Mouse (Mus musculus) C2C12 (cell line): ENCODE data around the gene Tmem265. TPM values are rescaled to one million over a fixed set of nuclear protein-coding genes. Genes with fewer than 3 reads are reported as not detected.

ENCODE experiments used
- H3K27me3 ChIP-seq: one replicate; pipeline ENCODE4 v1.6.1; 2011; ENCODE audit not compliant: control insufficient read depth, insufficient read depth, insufficient read length
- H3K36me3 ChIP-seq: one replicate; pipeline ENCODE4 v1.6.1; 2011; ENCODE audit not compliant: control insufficient read depth, insufficient read depth
- H3K4me3 ChIP-seq: one replicate; pipeline ENCODE4 v1.5.1; 2011; ENCODE audit warnings: mild to moderate bottlenecking, control low read depth; ENCODE audit not compliant: poor library complexity, insufficient read depth, severe bottlenecking
- H3K79me2 ChIP-seq: one replicate; pipeline ENCODE4 v1.6.1; 2011; ENCODE audit not compliant: control insufficient read depth, insufficient read depth
- H3K79me3 ChIP-seq: one replicate; pipeline ENCODE4 v1.6.1; 2011; ENCODE audit warnings: low read depth, control low read depth
- H3ac ChIP-seq: one replicate; pipeline ENCODE3; 2011; ENCODE audit warnings: low read depth; ENCODE audit not compliant: control insufficient read depth, insufficient read length
- CEBPB ChIP-seq: IDR thresholded peaks from one replicate; pipeline ENCODE4 v1.6.1; 2011; ENCODE audit warnings: low read depth, mild to moderate bottlenecking, control low read depth, moderate library complexity
- CTCF ChIP-seq: IDR thresholded peaks from one replicate; pipeline ENCODE4 v1.5.1; 2011; ENCODE audit not compliant: control insufficient read depth, insufficient read depth, insufficient read length
- FOSL1 ChIP-seq: IDR thresholded peaks from one replicate; pipeline ENCODE4 v1.8.0; 2011; ENCODE audit warnings: mild to moderate bottlenecking, low read length; ENCODE audit not compliant: poor library complexity, insufficient read depth, severe bottlenecking
- MAX ChIP-seq: IDR thresholded peaks from one replicate; pipeline ENCODE4 v1.6.1; 2011; ENCODE audit warnings: mild to moderate bottlenecking, control low read depth
- MYOD1 ChIP-seq: IDR thresholded peaks from one replicate; pipeline ENCODE4 v1.6.1; 2011; ENCODE audit warnings: low read depth; ENCODE audit not compliant: control insufficient read depth, insufficient read length
- MYOG ChIP-seq: IDR thresholded peaks from one replicate; pipeline ENCODE4 v1.6.1; 2011; ENCODE audit not compliant: control insufficient read depth, insufficient read length; ENCODE audit errors: extremely low read depth
- USF1 ChIP-seq: IDR thresholded peaks from one replicate; pipeline ENCODE4 v1.6.1; 2011; ENCODE audit warnings: low read depth, mild to moderate bottlenecking, control low read depth, moderate library complexity
- polyA plus RNA-seq: library from polyadenylated mRNA; unstranded; fragments of >200 nt; fragmentation: generic; extraction: Trizol; gene quantifications from one replicate; pipeline ENCODE4 v1.2.1, GENCODE M21; 2012; ENCODE audit warnings: missing spikeins

Tmem265 gene
- polyA plus RNA-seq, 1 experiment: not detected

- H3K79me3 ChIP-seq: peaks cover 11% of the 10 kb centered on the region
- no peaks in the 10 kb centered on the region for H3K27me3 ChIP-seq
- peaks cover 12% of the 10 kb centered on the region for H3K79me2 ChIP-seq
- TF ChIP-seq FOSL1: no peak
- no peak for TF ChIP-seq USF1
- no peak for TF ChIP-seq MYOD1
- TF ChIP-seq MAX: no peak
- no peak for TF ChIP-seq CEBPB
- TF ChIP-seq CTCF: no peak
- no peak for TF ChIP-seq MYOG
- peaks cover 73% of the 10 kb centered on the region for H3K36me3 ChIP-seq
- H3ac ChIP-seq: no peak overlapping the region
- H3K4me3 ChIP-seq: no peak overlapping the region
Measured at GRCm38 (mm10) chr7:127592575-127592974, 31.4 kb downstream of the Tmem265 start.

DNA sequence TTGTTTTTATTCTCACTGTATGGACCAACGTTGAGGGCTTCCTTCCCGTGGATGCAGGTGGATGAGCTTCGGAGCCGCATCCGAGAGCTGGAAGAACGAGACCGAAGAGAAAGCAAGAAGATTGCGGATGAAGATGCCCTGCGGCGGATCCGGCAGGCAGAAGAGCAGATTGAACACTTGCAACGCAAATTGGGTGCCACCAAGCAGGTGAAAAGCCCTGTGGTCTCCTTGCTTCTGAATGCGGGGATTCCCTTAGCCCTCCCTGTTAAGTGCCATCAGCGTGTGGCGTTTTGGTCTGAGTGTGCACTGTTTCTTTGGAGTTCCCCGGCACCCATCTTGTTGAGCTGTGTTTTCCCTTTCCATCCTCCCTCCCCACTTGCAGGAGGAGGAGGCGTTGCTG lies 35.6 kb downstream of the Tmem265 start:
- no peaks in the 10 kb centered on the region for H3K27me3 ChIP-seq
- H3ac ChIP-seq: no peak overlapping the region
- TF ChIP-seq MYOG (no peak), CTCF (no peak), CEBPB (no peak), USF1 (no peak), MAX (no peak), MYOD1 (no peak), FOSL1 (no peak)
- no peaks in the 10 kb centered on the region for H3K79me3 ChIP-seq
- no peaks in the 10 kb centered on the region for H3K79me2 ChIP-seq
- no peak overlapping the region for H3K4me3 ChIP-seq
- peaks cover 75% of the 10 kb centered on the region for H3K36me3 ChIP-seq

DNA sequence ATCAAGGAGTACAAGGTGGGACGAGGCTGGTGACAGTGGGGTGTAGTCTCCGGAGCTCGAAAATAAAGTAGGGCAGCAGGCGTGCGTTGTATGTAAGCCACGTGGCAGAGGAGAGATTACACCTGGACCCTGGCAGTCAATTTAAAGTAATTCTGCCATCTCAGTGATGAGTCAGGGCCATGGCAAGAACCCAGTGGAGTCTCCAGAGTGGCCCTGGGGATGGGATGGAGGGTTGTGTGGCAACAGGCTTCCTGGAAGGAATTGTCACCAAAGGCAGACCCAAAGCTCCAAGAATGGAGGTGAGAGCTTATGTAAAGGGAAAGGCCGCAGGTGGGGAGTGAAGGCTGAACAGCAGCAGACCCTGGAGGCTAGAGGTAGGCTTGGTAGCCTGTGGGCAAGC lies 39.4 kb downstream of the Tmem265 start:
- no peak overlapping the region for H3K4me3 ChIP-seq
- H3K36me3 ChIP-seq: peaks cover 51% of the 10 kb centered on the region
- no peak for TF ChIP-seq MYOG
- TF ChIP-seq MAX: no peak
- TF ChIP-seq MYOD1: no peak
- no peak for TF ChIP-seq FOSL1
- TF ChIP-seq CEBPB: no peak
- no peak for TF ChIP-seq CTCF
- TF ChIP-seq USF1: no peak
- no peak overlapping the region for H3ac ChIP-seq
- H3K27me3 ChIP-seq: no peaks in the 10 kb centered on the region
- no peaks in the 10 kb centered on the region for H3K79me2 ChIP-seq
- no peaks in the 10 kb centered on the region for H3K79me3 ChIP-seq

- no peak overlapping the region for H3K4me3 ChIP-seq
- TF ChIP-seq USF1 (no peak), MYOG (no peak), MYOD1 (no peak), CEBPB (no peak)
- no peaks in the 10 kb centered on the region for H3K79me2 ChIP-seq
- H3K79me3 ChIP-seq: no peaks in the 10 kb centered on the region
- H3K36me3 ChIP-seq: peaks cover 40% of the 10 kb centered on the region
- no peaks in the 10 kb centered on the region for H3K27me3 ChIP-seq
- H3ac ChIP-seq: no peak overlapping the region
Measured at GRCm38 (mm10) chr7:127601735-127602134, 40.5 kb downstream of the Tmem265 start.

DNA sequence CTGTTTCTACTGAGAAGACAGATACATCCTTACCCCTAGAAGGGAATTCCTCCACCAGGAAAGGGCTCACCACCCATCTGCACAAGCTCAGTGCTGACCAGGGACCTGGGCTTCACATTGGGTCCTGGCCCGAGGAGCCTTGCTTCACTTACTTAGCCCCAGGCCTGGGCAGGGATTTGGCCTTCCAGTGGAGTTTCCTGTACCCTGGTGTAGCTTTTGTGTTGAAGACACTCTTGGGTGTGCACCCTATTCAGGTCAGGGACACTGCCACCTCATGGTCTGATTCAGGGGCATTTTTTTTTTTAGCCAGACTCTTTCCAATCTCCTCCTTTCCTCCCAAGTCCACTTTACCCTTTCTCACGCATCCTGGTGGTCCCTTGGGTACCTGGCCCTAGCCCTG lies 41.7 kb downstream of the Tmem265 start:
- Histone ChIP-seq H3ac (no peak overlapping the region), H3K79me2 (no peaks in the 10 kb centered on the region), H3K36me3 (peaks cover 29% of the 10 kb centered on the region), H3K79me3 (no peaks in the 10 kb centered on the region), H3K4me3 (no peak overlapping the region), H3K27me3 (no peaks in the 10 kb centered on the region)
- no peak for TF ChIP-seq MYOG
- TF ChIP-seq CTCF: no peak
- no peak for TF ChIP-seq USF1
- TF ChIP-seq CEBPB: no peak
- no peak for TF ChIP-seq FOSL1
- TF ChIP-seq MAX: no peak
- TF ChIP-seq MYOD1: no peak

- no peak overlapping the region for H3ac ChIP-seq
- peaks cover 20% of the 10 kb centered on the region for H3K36me3 ChIP-seq
- no peak overlapping the region for H3K4me3 ChIP-seq
- no peaks in the 10 kb centered on the region for H3K27me3 ChIP-seq
- H3K79me2 ChIP-seq: no peaks in the 10 kb centered on the region
- no peaks in the 10 kb centered on the region for H3K79me3 ChIP-seq
- TF ChIP-seq MYOD1 (no peak), CTCF (no peak), MAX (no peak), FOSL1 (no peak)
Measured at GRCm38 (mm10) chr7:127604256-127604655, 43.1 kb downstream of the Tmem265 start.
